Mouse (Mus musculus): ENCODE results near the gene Smco3.
"Not testable (repeated sequence)": the region's sequence is repeated elsewhere in the genome, so short reads cannot be mapped to it uniquely, and the experiment has no call there.

Smco3 gene

DNA sequence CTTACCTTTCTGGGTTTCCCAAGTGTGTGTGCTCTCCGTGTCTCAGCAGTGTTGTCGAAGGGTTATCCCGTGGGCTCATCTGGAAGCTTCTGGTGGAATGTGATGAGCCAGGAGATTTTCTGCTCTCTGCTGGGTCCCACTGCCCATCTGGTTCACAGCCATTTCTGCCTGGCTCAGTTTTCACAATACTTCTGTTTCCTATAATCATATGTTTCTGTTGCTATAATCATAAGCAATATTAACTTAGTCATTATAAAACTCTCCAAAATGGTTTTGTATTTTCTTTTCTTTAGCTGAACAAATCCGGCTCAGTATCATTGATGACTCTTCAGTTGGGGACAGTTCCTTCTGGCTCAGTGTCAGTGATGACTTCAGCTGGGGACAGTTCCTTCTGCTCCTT, at the start of gene Smco3:
Gene Smco3, minus strand, starts transcription at position 101 of the 400 bp plus-strand sequence.
- no peak for DNase-seq

DNA sequence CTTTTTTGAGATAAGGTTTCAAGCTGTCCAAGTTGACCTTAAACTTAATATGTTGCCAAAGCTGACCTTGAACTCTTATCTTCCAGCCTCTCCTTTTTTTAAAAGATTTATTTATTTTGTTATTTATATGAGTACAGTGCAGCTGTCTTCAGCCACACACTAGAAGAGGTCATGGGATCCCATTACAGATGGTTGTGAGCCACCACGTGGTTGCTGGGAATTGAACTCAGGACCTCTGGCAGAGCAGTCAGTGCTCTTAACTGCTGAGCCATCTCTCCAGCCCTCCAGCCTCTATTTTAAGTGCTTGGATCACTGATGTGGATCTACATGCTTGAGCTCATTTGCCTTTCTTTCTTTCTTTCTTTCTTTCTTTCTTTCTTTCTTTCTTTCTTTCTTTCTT, 49.5 kb upstream of the Smco3 start:
- not testable (repeated sequence) for DNase-seq

DNA sequence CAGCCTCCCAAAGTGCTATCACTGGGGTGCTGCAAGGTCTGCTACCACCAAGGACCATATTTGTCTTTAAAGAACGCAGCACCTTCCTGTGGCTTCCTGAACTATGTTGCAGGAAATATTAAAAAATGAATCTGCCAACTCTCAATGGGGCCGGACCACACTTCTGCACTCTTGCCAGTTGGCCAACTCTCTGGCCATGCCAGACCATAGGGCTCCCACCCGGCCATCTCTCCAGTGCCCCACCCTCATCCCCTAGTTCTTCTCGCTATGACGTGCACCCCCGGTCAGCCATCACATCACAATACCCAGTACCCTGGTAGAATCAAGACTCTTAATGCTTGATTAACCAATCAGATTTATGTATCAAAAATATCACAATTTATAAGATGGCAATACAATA, 48.7 kb upstream of the Smco3 start:
- no peak for DNase-seq

DNA sequence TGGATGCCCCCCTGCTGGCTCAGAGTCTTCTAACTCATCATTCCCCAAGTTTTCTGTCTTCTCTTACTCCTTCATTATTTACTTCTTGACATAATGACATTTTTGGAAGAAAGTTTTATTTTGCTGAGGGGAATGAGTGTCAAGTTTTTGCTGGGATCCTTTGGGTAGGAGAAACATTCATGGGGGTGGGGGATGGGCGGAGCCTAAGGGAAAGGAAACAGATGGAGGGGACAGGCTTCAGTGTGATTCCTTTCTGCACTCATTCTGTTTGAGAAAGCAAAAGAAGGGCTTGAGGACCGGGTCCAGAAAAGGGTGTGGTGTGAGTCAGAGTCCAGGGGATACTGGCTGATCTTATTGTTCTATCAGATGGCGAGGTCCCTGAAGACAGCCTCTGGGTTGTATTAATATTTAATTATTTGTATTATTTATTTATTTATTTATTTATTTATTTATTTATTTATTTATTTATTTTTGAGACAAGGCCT, 48.2 kb upstream of the Smco3 start:
- DNase-seq, result no peak

DNA sequence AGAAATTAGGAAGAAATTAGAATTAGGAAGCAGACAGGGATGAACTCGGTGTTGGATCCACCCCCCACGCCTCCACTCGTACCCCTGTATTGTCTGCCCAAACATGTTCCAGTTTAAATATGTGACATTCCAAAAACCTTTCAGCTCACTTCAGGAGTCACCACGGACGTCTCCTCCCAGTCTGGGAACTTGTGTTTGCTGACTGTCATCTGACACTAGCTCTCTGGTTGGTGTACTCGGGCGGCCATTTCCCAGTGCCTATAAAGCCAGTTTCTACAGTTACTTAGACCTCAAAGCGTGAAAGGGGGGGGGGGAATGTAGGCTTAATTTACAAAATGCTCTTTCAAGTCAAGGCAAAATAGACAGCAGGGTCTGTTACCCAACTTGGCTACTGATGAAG, 46.4 kb upstream of the Smco3 start:
- no peak for DNase-seq

DNA sequence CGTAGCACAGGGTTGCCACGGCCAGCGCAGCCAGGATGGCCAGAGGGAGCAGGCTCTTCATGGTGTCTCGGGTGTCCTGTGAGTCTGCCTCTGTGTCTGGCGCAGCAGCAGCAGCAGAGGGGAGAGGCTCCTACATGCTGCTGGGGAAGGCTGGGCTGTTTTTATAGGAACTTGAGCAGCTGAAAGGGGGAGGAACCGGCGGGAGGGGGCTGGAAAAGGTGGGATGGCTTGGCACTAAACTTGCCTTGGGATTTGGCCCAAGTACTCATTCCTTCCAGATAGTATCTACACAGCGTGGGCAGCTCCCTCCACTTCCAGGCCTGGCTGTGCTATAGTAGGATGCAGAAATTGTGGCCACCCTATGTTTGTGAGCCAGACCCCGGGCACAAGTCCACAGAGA, 40.4 kb upstream of the Smco3 start, which contains the start of gene Mgp:
Gene Mgp, minus strand, starts transcription at position 154 of the 400 bp plus-strand sequence.
- DNase-seq, result peak; percentile 39

DNA sequence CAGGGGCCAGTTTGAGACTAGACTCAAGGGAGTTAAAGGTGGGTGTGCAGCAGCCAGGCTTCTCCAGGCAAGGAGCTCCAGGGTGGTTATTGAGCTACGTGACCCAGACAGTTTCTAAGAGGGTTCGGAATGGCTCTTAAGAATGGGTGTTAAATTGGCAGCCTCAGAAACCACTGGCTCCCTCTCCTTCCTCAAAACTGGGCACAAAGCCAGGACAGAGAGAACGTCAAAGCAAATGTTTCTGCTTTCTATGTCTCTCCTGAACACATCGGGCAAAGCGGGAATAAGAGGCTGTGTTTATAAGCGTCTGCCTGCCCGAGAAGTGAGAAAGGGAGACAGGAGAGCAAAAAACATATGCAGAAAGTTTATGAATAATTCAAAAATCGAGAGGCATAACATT, 39.3 kb upstream of the Smco3 start:
- no peak for DNase-seq

DNA sequence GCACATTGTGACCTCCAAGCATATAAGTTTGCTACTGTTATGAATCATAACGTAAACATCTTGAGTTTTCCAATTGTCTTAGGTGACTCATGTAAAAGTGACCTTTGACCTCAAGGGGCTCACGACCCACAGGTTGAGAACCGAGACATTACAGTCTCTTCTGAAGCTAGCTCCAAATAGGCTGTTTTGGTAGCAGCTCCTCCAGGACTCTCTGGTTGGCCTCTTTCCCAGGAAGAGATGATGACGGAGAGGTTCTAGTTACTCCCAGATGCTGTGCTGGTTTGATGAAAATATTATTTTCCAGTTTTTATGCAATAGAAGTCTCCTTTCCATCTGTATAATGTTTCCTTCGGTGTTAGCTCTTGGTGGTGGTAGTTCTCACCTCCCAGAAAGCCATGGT, 33.7 kb upstream of the Smco3 start:
- DNase-seq, result no peak

DNA sequence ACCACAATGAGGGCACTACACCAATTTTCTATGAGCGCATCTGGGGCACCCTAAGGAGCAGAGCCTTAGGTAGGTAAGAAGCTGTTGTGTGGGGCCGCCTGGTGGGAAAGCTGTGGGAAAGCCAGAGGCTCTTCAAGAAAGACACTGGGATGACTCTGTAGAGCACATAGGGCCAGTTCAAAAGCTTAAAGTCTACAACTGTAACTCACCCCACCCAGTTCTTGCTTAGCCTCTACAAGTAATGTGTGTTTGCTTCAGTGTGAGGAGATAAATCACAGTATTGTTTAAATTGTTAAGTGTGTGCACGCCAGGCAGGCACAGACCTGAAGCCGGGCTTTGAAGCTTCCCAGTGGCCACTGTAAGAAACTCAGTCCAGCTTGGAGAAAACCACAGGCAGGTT, 30.9 kb upstream of the Smco3 start:
- no peak for DNase-seq

DNA sequence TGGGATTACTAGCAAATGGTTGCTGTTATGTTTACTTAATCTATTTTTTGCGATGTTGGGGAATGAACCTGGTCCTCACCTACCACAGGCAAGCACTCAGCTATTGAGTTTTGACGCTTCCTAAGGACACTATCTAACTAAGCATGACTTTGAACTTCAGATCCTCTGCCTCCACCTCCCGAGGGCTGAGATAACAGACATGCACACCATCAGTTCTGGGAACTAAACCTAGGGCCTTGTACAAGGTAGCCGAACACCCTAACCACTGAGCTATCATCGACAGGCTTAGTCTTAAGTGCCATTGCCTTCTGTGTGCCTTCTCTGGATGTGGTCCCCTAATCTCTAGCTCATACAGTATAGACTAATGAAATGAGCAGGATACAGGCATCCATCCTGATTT, 30.1 kb upstream of the Smco3 start:
- DNase-seq, result no peak

DNA sequence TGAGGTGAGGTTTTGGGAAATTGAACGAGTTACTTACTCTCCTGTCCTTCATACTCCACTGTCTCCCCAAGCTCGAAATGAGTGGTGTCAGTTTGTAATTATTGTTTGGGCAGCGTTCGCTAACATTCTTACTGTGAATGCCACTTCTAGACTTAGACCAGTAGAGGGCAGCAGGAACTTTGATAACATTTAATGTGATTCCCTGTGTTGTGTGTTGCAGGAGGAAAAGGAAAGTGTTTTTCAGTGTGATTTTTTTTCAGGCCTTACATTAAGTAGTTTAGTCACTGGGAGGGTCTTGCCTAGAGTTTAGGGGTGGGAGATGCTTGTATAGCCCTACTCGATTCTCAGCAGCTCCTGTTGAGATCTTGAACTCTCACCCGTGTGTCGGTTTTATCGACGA, 25.8 kb upstream of the Smco3 start:
- DNase-seq, result no peak

DNA sequence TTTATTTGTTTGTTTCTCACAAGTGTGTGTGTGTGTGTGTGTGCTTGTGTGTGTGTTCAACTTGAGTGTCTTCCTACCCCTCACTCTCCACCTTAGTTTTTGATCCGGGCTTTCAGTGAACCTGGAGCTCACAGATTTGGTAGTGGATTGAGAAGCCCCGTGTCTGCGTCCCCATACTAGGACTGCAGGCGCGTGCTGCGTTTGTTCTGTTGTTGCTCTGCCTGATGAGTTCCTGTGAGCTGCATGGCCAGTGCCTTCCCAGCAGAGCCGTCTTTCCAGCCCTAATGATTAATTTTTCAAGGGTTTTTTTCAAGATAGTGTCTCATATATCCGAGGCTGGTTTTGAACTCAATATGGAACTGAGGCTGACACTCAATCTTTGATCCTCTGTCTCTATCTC, 23.2 kb upstream of the Smco3 start:
- DNase-seq, result no peak

DNA sequence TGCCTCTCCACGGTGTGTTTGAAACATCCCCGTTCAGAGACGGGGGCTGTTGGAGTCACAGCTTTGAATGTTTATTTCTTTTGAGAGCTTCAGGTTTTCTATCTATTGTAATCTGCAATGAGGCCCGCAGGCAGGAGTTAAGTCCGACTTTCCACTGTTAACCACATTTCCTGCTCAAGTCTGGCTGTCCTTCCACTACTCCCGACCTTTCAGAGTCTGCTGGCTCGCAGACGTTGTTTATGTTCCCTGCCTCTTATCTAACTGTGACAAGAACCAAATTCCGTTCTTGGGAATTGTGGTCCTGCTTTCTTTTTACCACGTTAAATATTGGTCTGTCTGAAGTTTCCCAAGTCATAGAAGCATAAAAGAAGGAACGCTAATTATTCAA, 22.6 kb upstream of the Smco3 start:
- no peak for DNase-seq

DNA sequence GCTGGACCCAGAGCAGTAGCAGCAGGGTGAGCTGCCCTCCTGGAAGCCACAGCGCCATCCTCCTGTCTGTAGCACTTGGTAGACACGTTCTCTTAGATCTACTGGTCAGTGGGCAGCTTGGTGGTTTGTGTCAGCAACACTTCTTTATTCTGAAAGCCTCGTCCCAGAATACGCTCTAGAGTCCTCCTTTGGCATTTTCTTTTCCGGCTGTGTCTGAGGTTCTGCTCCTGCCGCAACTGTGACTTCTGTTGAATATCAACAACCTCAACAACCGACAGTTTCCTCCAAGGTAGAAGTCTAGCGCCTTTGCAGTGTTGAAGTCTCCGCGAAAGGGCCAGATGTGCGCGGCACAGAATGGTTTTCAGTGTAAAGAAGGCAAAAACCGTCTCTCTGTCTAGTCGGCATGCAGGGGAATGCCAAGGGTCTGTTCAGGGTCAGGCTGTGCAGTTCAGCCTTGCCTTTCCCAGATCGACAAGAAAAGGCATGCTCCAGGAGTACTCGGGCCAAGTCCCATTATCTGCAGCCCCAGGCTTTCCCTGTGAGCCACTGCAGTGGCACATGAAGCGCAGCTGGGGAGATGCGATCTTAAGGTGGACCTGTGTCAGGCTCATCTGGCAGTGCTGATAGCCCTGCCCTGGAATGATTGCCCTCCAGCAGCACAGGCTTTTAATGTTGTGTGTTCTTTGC, 22.1 kb upstream of the Smco3 start, which contains the start of gene Art4:
Gene Art4, minus strand, starts transcription at position 548 of the 687 bp plus-strand sequence.
- no peak for DNase-seq

DNA sequence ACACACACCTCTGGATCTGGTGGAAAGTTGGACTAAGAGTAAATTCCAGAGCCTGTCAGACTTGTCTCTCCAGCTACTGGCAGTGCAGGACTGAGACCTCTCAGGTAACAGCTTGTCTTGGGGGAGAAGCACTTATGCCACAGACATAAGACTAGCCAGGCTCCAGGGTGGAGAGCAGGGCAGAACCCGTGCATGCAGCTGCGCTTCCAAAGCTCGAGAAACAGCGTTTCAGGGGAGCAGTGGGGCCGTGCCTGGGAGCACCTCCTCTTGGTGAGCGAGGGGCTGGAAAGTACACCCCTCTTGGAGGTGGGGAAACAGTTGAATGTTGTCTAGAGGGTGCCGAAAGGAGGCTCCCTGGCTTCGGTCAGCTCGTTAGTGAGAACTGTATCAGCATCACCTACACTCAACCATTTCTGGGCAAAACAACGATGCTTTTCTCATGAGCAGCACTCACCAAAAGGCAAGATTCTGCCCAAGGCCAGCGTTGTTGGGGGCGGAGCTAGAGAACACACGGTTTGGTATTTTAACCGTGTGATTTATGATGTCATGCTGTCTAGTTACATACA, 20.9 kb upstream of the Smco3 start:
- no peak for DNase-seq

DNA sequence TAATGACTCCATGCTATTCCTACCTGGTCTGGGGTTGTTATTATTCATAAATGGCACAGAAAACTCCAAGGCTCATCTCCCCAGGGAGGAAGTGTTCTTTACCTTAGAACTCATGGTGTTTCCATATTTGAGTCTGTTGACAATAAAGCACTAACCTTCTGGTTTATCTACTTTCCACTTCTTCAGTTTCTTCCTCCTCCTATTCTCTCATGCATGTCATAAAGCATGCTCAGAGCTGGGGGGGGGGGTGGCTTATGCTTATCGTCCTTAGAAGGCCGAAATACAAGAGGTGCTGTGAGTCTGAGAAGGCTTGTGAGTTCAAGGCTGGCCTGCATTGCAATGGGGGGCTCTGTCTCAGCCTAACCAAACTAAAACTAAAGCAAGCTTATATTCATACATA, 19.9 kb upstream of the Smco3 start:
- DNase-seq, result no peak

DNA sequence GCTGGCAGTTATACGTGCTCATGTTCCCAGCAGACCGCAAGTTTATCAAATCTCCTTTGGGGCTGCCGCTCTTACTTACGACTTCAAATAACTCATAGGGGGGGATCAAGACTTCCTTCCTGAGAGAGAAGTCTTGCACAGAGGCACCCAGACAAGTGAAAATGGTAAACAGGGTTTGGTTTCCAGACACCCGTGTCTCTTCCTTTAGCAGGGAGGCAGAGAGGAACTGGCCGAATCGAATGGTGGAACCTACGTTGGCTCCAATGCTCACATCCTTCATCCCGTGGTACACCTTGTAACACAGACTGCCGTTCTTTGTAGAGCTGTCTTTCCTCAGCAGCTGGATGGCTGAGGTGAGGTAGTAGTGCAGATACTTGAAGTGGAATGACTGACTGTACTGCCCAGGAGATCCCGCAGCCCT, 19.1 kb upstream of the Smco3 start:
- no peak for DNase-seq

DNA sequence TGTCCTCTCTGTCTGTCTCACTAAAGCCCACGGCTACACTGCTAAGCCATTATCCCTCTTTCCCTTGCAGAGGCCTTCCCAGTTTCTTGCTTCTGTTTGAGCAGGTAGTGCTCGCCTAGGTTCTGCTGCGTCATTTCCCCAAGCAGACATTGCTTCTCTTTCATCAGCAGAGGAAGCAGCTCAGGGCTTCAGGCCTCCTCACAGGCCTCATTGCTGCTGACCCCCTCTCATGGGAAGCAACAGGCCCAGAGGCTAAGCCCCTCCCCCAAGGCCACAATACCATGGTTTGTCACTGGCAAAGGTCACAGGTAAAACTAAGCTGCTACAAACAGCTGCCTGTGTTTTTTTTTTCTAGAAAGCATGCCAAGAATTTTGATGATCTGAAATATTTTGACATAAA, 17.5 kb upstream of the Smco3 start:
- no peak for DNase-seq

DNA sequence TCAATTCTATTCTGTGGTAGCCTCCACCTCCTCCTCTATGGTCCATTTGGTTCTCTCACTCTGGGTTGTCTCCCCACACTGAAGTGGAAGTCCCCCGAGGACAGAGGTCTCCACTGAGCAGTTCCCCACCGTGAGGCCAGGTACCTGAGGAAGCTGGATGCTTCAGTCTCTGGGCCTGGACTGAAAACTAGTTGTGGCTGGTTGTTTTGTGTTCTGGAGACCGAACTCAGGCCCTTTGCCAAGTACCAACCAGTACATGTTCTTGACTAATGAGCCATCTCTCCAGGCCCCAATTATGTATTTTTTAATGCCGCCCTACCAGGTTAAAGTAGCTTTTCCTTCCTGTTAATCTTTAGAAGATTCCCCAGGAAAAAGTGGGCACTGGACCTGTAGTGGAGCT, 17.1 kb upstream of the Smco3 start:
- DNase-seq, result no peak

DNA sequence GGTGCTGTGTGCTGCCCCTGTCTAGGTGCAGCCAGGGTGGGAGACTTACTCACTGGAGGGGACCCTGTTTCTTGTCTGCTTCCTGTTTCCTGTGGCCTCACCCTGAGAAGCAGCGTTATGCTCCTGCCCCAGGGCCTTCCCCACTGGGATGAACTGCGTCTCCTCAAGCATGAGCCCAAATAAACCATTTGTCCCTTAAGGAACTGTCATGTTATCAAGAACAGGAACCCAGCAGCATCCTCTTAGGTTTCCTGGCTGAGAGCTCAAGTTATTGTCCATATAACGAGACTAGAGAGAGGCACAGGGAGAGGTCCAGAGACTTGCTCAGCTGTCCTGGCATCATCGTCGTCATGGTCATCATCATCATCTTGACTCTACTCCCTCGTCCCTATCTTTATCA, 15.0 kb upstream of the Smco3 start:
- DNase-seq, result no peak

DNA sequence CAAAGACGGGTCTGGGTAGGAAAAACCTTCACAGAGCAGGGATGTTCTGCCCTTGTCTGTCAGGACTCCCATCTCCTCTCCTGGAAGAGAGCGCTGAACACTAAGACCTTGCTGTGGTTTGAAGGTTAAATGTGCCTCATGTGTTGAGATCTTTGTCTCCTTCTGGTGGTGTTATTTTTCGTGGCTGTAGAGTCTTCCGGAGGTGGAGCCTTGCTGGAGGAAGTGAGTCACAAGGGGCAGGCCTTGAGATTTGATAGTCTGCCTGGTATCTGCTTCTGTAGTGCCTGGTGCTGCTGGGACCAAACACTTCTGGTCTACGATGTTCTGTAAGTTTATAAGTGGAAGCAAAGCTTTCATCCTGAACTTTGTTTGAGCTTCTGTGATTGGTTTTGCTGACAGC, 13.7 kb upstream of the Smco3 start:
- DNase-seq, result no peak

DNA sequence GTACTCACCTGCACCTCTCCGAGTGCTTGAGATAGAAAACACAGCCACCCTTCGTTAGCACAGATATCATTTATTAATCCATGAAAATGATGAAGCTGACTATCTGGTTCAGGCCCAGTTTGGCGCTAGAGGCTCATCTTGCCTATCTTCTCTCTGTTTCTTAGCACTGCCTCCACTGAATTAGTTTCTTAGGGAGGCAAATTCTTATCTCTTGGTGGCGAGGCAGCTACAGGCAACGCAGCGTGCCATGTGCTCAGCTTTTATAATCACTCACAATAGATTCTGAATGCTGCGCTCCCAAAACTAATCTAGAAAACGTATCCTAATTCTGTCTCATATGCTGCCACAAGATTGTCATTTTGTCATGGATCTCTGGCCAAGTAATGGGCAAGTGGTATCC, 13.1 kb upstream of the Smco3 start:
- no peak for DNase-seq

DNA sequence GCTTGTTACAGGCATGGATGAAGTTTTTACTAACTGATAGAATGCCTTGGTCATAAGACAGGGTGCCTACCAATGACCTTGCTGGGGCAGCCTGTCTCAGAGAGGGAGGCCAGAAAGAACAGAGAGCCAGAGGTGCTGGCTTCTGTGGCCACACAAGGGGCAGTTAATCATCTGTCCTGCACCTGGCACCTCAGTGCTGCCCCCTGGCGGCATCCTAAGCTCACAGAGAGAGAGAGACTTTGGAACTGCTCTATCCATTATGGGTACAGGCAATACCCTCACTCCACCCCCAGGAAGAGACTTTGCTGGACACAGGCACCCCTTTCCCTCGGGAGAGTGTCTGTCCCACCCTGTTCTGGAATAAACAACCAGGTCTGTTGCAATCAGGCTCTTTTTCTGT, 12.5 kb upstream of the Smco3 start:
- peak; percentile 48 for DNase-seq

DNA sequence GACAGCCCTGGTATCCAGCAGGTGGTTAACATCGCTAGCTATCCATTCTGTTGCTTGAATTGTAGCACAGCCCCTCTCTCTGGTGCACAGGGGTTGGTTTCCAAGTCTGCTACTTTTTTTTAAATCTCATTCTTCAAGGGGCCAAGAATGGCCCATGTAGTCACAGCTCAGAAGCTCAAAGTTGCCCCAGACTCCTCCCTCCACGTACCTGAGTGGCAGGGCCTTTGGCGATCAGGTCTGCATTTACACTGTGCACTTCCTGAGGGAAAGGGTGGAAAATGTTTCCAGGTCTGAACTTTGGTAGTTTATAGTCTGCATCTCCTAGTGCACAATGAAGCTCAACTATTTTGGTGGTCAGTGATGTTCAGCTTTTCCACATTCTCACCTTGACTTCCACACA, 12.0 kb upstream of the Smco3 start:
- DNase-seq, result no peak

All from right cerebral cortex, postnatal 14 days (tissue).